Mouse (Mus musculus): Measurements from ENCODE around the gene St13.

DNA sequence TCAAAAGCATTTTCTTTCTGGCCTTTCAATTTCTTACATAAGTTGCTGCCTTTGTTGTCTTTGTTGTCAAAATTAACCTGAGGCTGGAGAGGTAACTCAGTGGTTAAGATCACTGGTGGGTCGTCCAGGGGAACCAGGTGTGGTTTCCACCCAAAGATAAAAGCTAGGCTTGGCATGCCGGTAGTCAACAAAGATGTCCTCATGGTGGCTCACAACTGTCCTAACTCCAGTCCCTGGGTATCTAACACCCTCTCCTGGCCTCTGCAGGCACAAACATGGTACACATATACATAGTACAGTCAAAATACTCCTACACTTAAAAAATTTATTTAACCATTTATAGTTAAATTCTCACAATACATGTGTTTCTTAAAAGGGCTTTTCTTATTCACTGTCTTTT, 28.1 kb upstream of the St13 start:
- TF ChIP-seq CTCF (IDR thresholded peaks at IDR 0.05; ENCODE audit: low read depth, low read length) = no peak
- TF ChIP-seq GATA1 (IDR thresholded peaks at IDR 0.05; ENCODE audit: borderline replicate concordance, low read length) = no peak
- TF ChIP-seq POLR2AphosphoS5 (IDR thresholded peaks at IDR 0.05; ENCODE audit: insufficient replicate concordance, low read depth, low read length) = no peak
- no peak for TF ChIP-seq TAL1 (conservative IDR thresholded peaks at IDR 0.05; ENCODE audit: low read depth, low read length)
